Mouse (Mus musculus): ENCODE measurements around the gene Krt8. TPM values are rescaled to one million over a fixed set of nuclear protein-coding genes. Genes with fewer than 3 reads are reported as not detected.

Gene Krt8
- total RNA-seq, 2 experiments from 2014 or later = 12.1 to 24.2 TPM

GRCm38 (mm10) chr15:101976023-101976422 is 28.3 kb downstream of the Krt8 start:
- DNase-seq = peak; percentile 61

GRCm38 (mm10) chr15:101974083-101974845 is 30.0 kb downstream of the Krt8 start:
- DNase-seq = peak; percentile 19

GRCm38 (mm10) chr15:101973414-101974077 is 30.7 kb downstream of the Krt8 start:
- DNase-seq = peak; percentile 98

GRCm38 (mm10) chr15:101970536-101970935 is 33.7 kb downstream of the Krt8 start:
- peak; percentile 80 for DNase-seq

GRCm38 (mm10) chr15:101966808-101967207 is 37.5 kb downstream of the Krt8 start:
- DNase-seq = no peak

- no peak for DNase-seq
Measured at GRCm38 (mm10) chr15:101958891-101959290, 45.4 kb downstream of the Krt8 start.

GRCm38 (mm10) chr15:101954187-101954586 is 50.1 kb downstream of the Krt8 start, which contains the start of gene Krt78:
Gene Krt78, minus strand, starts transcription at chr15:101954287.
- no peak for DNase-seq

- no peak for DNase-seq
Measured at GRCm38 (mm10) chr15:101952733-101953474, 51.4 kb downstream of the Krt8 start.

Other genes with a start within 250 kb of the Krt8 start
- not detected for gene Krt72, start 218.0 kb downstream of the Krt8 start, total RNA-seq (2021)
- gene Krt73, start 202.1 kb downstream of the Krt8 start, total RNA-seq (2021) = not detected
- not detected for gene Krt2, start 186.3 kb downstream of the Krt8 start, total RNA-seq (2021)
- under 1 TPM; 0.18 to 0.51 TPM for gene Krt1, start 153.7 kb downstream of the Krt8 start, total RNA-seq (2021)
- gene Krt77, start 134.8 kb downstream of the Krt8 start, total RNA-seq (2021) = not detected
- gene Krt76, start 111.6 kb downstream of the Krt8 start, total RNA-seq (2021) = not detected
- gene Krt4, start 79.7 kb downstream of the Krt8 start, total RNA-seq (2021) = under 1 TPM in 1 of 2 experiments, not detected in 1; 0.18 TPM
- 1 to 10 TPM; 3.8 to 5.3 TPM for gene Krt79, start 64.2 kb downstream of the Krt8 start, total RNA-seq (2021)
- under 1 TPM in 1 of 2 experiments, not detected in 1; 0.09 TPM for gene Krt78, start 50.2 kb downstream of the Krt8 start, total RNA-seq (2021)
- 10 to 100 TPM; 15.9 to 28.3 TPM for gene Krt18, start 23.7 kb upstream of the Krt8 start, total RNA-seq (2021)
- 100 to 1,000 TPM; 248 to 266 TPM for gene Eif4b, start 69.3 kb upstream of the Krt8 start, total RNA-seq (2021)
- gene Tns2, start 95.9 kb upstream of the Krt8 start, total RNA-seq (2021) = 10 to 100 TPM; 64.5 to 84.6 TPM
- gene Spryd3, start 131.8 kb upstream of the Krt8 start, total RNA-seq (2021) = 10 to 100 TPM; 27.4 to 31.5 TPM
- gene Igfbp6, start 139.9 kb upstream of the Krt8 start, total RNA-seq (2021) = 10 to 100 TPM; 40.3 to 48.1 TPM
- gene Soat2, start 146.0 kb upstream of the Krt8 start, total RNA-seq (2021) = 1 to 10 TPM; 4.9 to 8.1 TPM
- 10 to 100 TPM; 66.7 to 84.9 TPM for gene Zfp740, start 198.8 kb upstream of the Krt8 start, total RNA-seq (2021)
- gene Csad, start 200.2 kb upstream of the Krt8 start, total RNA-seq (2021) = 100 to 1,000 TPM; 155 to 156 TPM
- gene Itgb7, start 227.5 kb upstream of the Krt8 start, total RNA-seq (2021) = 1 to 10 TPM; 6.4 to 7.1 TPM

All from adrenal gland, postnatal 10 days (tissue).